Mouse (Mus musculus) small intestine, adult 2 months (tissue): ENCODE data around the gene Tipin. TPM values are rescaled to one million over a fixed set of nuclear protein-coding genes. Genes with fewer than 3 reads are reported as not detected.
"Not testable (repeated sequence)": the region's sequence is repeated elsewhere in the genome, so short reads cannot be mapped to it uniquely, and the experiment has no call there.

Source experiments
- H3K27ac ChIP-seq: fragments of 200-500 bp; 2 replicates; pipeline ENCODE4 v1.5.1; 2012; ENCODE audit warnings: low read depth, low read length, control low read depth, inconsistent platforms; ENCODE audit not compliant: insufficient read depth
- H3K27me3 ChIP-seq: fragments of 200-500 bp; 2 replicates; pipeline ENCODE4 v1.6.1; 2012; ENCODE audit warnings: mild to moderate bottlenecking, moderate library complexity, low read length, inconsistent platforms; ENCODE audit not compliant: control insufficient read depth, insufficient read depth
- H3K36me3 ChIP-seq: fragments of 200-500 bp; 2 replicates; pipeline ENCODE4 v1.6.1; 2012; ENCODE audit warnings: mild to moderate bottlenecking, low read length, control low read depth, inconsistent platforms; ENCODE audit not compliant: control insufficient read depth, insufficient read depth
- H3K4me1 ChIP-seq: fragments of 200-500 bp; 2 replicates; pipeline ENCODE4 v1.6.1; 2012; ENCODE audit warnings: low read length, inconsistent platforms, mixed read lengths; ENCODE audit not compliant: control insufficient read depth, insufficient read depth, insufficient read length
- H3K4me3 ChIP-seq: fragments of 200-500 bp; 2 replicates; pipeline ENCODE4 v1.5.1; 2012; ENCODE audit warnings: low read depth, mild to moderate bottlenecking, control low read depth, inconsistent platforms, low read length, moderate library complexity
- CTCF ChIP-seq: fragments of 200-500 bp; IDR thresholded peaks from 2 replicates; pipeline ENCODE4 v1.5.1; 2012; ENCODE audit warnings: low read depth, mild to moderate bottlenecking, control low read depth, inconsistent platforms, low read length, moderate library complexity, mixed read lengths; ENCODE audit not compliant: insufficient replicate concordance, insufficient read length; ENCODE audit errors: extremely low read depth
- POLR2A ChIP-seq: fragments of 200-500 bp; IDR thresholded peaks from 2 replicates; pipeline ENCODE4 v1.6.1; 2012; ENCODE audit warnings: low read depth, mild to moderate bottlenecking, control low read depth, inconsistent platforms, low read length, moderate library complexity
- WGBS: fragments of 180-500 bp; shearing (Covaris S2); methylation state at CpG from one replicate; pipeline ENCODE4 v1.1.7; 2018; 5-methylcytosine and 5-hydroxymethylcytosine counted together
- polyA plus RNA-seq: library from polyadenylated mRNA; depleted of rRNA; stranded (reverse); fragments of >200 nt; gene quantifications from 2 replicates; pipeline ENCODE4 v1.2.3, GENCODE M21; 2012

The Tipin gene
- polyA plus RNA-seq, 1 experiment = 0.35 TPM

- H3K4me3 ChIP-seq = no peak overlapping the region
- no peaks in the 10 kb centered on the region for H3K36me3 ChIP-seq
- H3K4me1 ChIP-seq = peaks cover 2% of the 10 kb centered on the region; the same call in 1 of the 2 replicates
- no peaks in the 10 kb centered on the region for H3K27me3 ChIP-seq
- TF ChIP-seq POLR2A (no peak), CTCF (no peak)
- H3K27ac ChIP-seq = no peak overlapping the region
- WGBS = 21% methylated on average over 3 of the region's 3 CpGs
Measured at GRCm38 (mm10) chr9:64255422-64255821, 26.0 kb upstream of the Tipin start.

DNA sequence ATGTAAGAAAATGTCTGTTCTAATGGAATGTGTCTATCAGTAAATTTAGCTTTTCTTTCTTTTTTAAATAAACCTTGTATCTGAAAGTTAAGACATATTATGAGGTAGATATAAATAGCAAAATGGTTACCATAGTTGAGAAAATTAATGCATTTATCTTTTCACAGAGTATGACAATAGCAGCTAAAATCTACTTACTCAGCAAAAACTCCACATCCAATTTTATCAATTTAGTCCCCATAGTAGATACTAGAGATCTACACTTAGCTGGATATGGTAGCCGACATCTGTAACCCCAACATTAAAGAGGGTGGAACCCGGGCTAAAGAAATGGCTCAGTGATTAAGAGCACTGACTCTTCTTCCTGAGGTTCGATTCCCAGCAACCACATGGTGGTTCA, 25.2 kb upstream of the Tipin start:
- no peak for TF ChIP-seq POLR2A
- Histone ChIP-seq H3K27me3 (no peaks in the 10 kb centered on the region), H3K4me3 (no peak overlapping the region), H3K27ac (no peak overlapping the region), H3K36me3 (no peaks in the 10 kb centered on the region), H3K4me1 (peaks cover 2% of the 10 kb centered on the region; the same call in 1 of the 2 replicates)
- WGBS = 95% methylated on average over 3 of the region's 3 CpGs

GRCm38 (mm10) chr9:64259906-64260305, 21.5 kb upstream of the Tipin start:
- Histone ChIP-seq H3K36me3 (no peaks in the 10 kb centered on the region), H3K27ac (no peak overlapping the region), H3K4me3 (no peak overlapping the region), H3K27me3 (no peaks in the 10 kb centered on the region), H3K4me1 (no peaks in the 10 kb centered on the region)
- TF ChIP-seq POLR2A = no peak
- TF ChIP-seq CTCF = no peak
- 80% methylated on average over 5 of the region's 5 CpGs for WGBS

GRCm38 (mm10) chr9:64261023-64261422, 20.4 kb upstream of the Tipin start:
- H3K4me1 ChIP-seq = no peaks in the 10 kb centered on the region
- TF ChIP-seq POLR2A (no peak), CTCF (no peak)
- H3K4me3 ChIP-seq = no peak overlapping the region
- WGBS = 81% methylated on average over 4 of the region's 4 CpGs
- no peak overlapping the region for H3K27ac ChIP-seq
- no peaks in the 10 kb centered on the region for H3K36me3 ChIP-seq
- H3K27me3 ChIP-seq = no peaks in the 10 kb centered on the region

DNA sequence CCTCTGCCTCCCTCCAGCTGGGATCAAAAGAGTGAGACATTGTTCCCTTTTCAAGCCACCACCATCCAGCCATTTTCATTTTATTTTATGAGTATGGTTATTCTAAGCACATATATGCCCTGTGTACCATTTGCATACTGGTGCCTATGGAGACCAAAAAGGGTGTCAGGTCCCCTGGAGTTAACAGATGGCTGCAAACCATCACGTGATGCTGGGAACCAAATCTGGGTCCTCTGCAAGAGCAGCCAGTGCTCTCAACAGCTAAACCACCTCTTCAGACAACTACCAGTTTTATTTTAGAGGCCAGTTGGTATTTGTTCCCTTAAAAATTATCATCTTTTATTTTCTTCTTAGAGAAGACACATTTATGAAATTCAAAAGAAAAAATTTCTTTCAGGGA, 16.6 kb upstream of the Tipin start:
- TF ChIP-seq CTCF (no peak), POLR2A (no peak)
- Histone ChIP-seq H3K4me1 (no peaks in the 10 kb centered on the region), H3K36me3 (no peaks in the 10 kb centered on the region), H3K27ac (no peak overlapping the region), H3K4me3 (no peak overlapping the region), H3K27me3 (no peaks in the 10 kb centered on the region)
- WGBS = 50% methylated on average over 1 of the region's 1 CpGs

DNA sequence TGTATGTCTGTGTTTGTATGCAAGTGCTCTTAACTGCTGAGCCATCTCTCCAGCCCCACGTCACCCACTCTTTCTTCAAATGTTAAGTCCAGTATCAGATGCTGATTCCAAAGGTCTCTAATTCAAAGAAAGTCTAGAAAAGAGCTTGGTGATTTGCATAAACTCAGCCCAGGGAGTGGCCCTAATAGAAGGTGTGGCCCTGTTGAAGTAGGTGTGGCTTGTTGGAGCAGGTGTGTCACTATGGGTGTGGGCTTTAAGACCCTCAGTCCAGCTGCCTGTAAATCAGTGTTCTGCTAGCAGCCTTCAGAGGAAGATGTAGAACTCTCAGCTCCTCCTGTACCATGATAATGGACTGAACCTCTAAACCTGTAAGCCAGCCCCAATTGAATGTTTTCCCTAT, 14.2 kb upstream of the Tipin start:
- H3K4me1 ChIP-seq = no peaks in the 10 kb centered on the region
- no peaks in the 10 kb centered on the region for H3K36me3 ChIP-seq
- no peak overlapping the region for H3K4me3 ChIP-seq
- TF ChIP-seq CTCF (no peak), POLR2A (no peak)
- 36% methylated on average over 1 of the region's 1 CpGs for WGBS
- no peaks in the 10 kb centered on the region for H3K27me3 ChIP-seq
- H3K27ac ChIP-seq = no peak overlapping the region

- Histone ChIP-seq H3K36me3 (no peaks in the 10 kb centered on the region), H3K27ac (no peak overlapping the region), H3K4me1 (no peaks in the 10 kb centered on the region), H3K27me3 (no peaks in the 10 kb centered on the region), H3K4me3 (no peak overlapping the region)
- 72% methylated on average over 10 of the region's 10 CpGs for WGBS
- TF ChIP-seq POLR2A = no peak
- no peak for TF ChIP-seq CTCF
Measured at GRCm38 (mm10) chr9:64268196-64268595, 13.2 kb upstream of the Tipin start.

- WGBS = 92% methylated on average over 8 of the region's 8 CpGs
- not testable (repeated sequence) for H3K4me3 ChIP-seq, H3K36me3 ChIP-seq, H3K27me3 ChIP-seq, H3K27ac ChIP-seq, H3K4me1 ChIP-seq
Measured at GRCm38 (mm10) chr9:64268836-64269235, 12.5 kb upstream of the Tipin start.
